Mouse (Mus musculus): ENCODE results near the gene Trpm6.

The Trpm6 gene

DNA sequence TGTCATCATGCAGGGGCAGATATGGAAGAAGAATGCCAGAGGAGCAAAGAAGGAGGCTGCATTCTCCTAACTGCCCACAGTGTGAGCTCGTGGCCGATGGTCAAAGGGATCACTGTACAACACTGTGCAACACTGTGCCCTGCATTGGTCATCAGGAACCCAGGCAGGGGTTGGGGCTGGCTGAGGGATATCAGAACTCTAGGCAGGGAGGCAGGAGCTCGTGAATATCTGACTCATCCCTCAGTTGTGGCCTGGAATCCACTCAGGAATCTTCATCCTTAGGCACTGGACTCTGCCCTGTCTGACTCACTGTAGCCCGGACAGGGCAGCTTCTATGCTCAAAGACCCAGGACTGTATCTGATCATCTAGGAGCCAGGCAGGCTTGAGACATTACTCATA lies 140.4 kb downstream of the Trpm6 start:
- no peak for DNase-seq

DNA sequence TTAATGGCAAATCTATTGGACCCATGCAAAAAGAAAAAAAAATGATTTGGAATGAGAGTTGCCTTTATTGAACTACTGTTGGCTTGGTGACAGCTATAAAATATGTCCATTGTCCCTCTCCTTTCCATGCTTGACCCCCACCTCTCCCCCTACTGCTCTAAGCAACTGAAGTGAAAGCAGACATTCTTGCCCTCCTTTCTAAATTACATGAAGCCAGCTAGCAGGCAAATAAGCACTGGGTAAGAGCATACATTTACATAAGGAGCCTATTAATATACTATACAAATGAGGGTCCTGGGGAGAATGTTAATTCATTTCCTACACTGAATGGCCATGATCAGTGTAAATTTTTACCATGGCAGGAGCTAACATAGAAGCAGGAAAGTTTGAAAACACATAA lies 148.5 kb downstream of the Trpm6 start:
- no peak for DNase-seq

DNA sequence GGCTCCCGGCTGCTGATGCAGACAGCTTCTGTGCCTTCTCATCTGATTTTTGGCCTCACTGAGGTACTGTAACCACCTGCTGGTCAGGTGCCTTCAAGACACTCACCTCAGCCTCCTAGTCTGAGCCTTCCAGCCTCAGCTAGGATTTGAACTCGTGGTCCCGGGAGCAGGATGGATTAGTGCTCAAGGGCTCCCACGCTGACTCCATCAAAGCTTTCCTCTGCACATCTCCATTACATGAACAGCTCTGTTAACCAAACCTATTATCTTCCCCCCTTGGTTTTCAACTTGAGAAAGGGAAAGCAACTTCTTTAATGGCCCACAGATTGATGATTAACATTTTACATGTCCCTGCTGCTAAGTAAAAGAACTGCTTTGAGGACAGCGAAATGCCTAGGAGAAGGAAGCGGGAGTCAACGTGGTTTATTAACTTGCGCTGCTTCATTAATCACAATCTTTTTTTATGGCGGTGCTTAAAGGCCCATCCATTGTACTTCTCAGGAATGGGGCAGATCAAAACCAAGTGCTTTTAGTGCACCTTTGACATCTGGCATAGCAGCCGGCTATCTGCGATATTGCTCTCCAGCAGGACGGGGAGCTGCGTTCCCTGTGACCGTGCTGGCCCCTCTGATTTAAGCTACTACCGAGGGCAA lies 152.4 kb downstream of the Trpm6 start:
- no peak for DNase-seq

DNA sequence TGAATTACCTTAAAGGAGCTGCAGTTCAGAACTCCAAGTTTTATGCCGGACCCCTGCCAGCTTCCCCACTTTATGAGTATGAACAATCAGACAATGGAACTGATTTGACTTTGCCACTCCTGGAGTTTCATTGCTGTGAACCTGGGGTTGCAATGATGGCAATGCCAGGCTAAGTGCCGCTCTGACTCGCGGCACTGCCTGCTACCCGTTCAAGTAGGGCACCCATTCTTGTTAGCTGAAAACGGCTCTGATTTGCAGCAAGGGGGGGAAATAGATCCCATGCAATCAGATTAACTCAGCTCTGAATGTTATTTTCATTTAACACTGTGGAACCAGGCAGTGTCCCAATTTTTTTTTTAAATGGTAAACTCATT lies 152.9 kb downstream of the Trpm6 start:
- DNase-seq: no peak

DNA sequence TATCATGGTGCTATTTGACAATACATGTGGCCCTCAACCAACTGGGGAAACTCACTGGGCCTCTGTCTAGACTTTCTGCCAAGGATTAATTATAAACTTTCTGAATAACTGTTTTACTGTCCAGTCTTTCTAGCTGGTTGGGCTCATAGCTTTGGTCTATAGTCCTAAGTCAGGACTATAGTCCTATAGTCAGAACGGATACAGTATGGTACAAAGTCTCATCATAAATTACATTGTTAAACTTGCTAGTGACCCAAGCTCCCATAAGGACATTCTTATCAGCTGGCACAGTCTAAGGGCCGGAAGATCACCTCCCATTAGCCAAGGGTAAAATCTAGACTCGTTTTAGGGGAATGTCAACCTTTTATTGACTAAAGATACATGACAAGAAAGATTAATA lies 155.7 kb downstream of the Trpm6 start:
- no peak for DNase-seq

DNA sequence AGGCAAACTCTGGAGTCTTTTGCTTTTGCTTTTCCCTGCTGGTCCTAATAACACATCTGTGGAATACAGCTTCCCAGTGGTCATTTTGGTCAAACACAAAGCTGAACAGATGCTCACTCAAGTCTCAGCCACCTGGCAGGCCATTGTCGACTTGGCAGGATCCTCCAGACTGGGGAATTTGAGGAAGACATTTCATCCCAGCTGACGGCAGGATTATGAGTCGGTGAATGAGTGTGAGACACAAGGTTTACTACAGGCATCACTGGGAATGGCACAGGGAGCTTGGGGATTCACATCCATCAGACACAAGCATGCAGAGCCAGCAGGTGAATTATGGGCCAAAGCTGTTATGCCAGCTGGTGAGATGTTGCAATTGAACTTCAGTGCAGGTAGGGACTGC lies 159.9 kb downstream of the Trpm6 start:
- DNase-seq: no peak

DNA sequence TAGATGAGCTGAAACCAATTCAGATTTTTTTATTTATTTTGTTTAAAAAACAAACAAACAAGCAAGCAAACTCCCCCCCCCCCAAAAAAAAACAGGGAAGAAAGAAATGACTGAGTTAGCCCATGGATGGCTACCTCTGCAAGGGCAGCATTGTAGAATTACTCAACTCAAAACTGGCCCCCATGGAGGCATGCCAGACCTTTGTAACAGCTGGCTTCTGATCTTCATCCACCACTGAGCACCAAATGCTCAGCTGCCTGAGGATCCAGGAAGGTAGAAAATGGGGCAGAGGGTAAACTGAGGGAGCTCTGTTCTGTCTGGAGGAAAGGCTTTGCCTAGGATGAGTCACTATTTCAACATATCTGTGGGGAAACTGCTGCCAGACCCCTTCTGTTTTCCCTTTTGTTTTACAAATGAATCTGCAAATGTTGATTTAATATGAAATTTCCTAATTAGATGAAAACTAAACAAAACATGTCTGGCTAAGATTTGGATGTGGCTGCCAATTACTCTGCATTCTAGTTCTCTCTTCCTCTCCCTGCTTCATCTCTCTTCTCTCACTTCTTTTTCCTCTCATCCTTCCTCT lies 162.1 kb downstream of the Trpm6 start:
- DNase-seq: no peak

DNA sequence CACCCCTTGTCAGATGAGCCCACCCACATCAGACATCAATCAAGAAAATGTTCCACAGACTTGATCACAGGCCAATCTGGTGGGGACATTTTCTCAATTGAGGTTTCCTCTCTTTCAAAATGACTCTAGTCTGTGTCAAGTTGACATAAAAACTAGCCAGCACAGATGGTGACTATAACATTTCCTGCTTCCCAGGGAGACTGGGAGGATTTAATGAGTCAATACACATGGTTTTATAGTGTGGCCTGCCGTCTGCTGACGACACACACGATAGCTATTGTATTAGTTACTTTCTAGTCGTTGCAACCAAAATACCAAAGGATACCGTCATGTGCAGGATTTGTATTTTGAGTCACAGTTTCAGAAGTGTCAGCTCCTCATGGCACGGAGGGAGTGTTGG lies 191.6 kb downstream of the Trpm6 start:
- no peak for DNase-seq
